Mouse (Mus musculus) liver, embryonic 16.5 days (tissue): ENCODE results near the gene Rbm34. TPM values are rescaled to one million over a fixed set of nuclear protein-coding genes. Genes with fewer than 3 reads are reported as not detected.

Experiments used
- ATAC-seq: fragments of 200-750 bp; cut with Nextera tagmentation; 2 replicates; pipeline ENCODE4 v1.8.0; 2017; ENCODE audit warnings: low read depth, mild to moderate bottlenecking, moderate number of reproducible peaks, moderate library complexity
- H3K27ac ChIP-seq: fragments of 300-500 bp; sonication (generic); 2 replicates; pipeline ENCODE4 v1.5.1; 2014; ENCODE audit warnings: mild to moderate bottlenecking, low read length
- H3K27me3 ChIP-seq: fragments of 300-500 bp; sonication (generic); 2 replicates; pipeline ENCODE4 v1.6.1; 2014; ENCODE audit warnings: low read depth, low read length, mixed read lengths; ENCODE audit not compliant: control insufficient read depth, insufficient read depth
- H3K36me3 ChIP-seq: fragments of 300-500 bp; sonication (generic); 2 replicates; pipeline ENCODE4 v1.6.1; 2014; ENCODE audit warnings: mild to moderate bottlenecking; ENCODE audit not compliant: control insufficient read depth, insufficient read depth
- H3K4me1 ChIP-seq: fragments of 300-500 bp; sonication (generic); 2 replicates; pipeline ENCODE4 v1.6.1; 2014; ENCODE audit warnings: low read depth, low read length, mixed read lengths; ENCODE audit not compliant: control insufficient read depth
- H3K4me2 ChIP-seq: fragments of 300-500 bp; sonication (generic); 2 replicates; pipeline ENCODE4 v1.6.1; 2014; ENCODE audit warnings: low read depth, low read length, mixed read lengths
- H3K4me3 ChIP-seq: fragments of 300-500 bp; sonication (generic); 2 replicates; pipeline ENCODE4 v1.5.1; 2014; ENCODE audit warnings: low read depth, mild to moderate bottlenecking, low read length
- H3K9ac ChIP-seq: fragments of 300-500 bp; sonication (generic); 2 replicates; pipeline ENCODE4 v1.6.1; 2014; ENCODE audit warnings: low read depth, low read length
- H3K9me3 ChIP-seq: fragments of 300-500 bp; sonication (generic); replicated peaks from 2 replicates; pipeline ENCODE4 v1.6.1; 2016; ENCODE audit warnings: low read length; ENCODE audit not compliant: control insufficient read depth
- WGBS: fragments of 180-500 bp; shearing (Covaris S2); extraction: QIAGEN DNeasy Blood & Tissue Kit; methylation state at CpG from one replicate; pipeline ENCODE4 v1.1.7; 2014; ENCODE audit not compliant: insufficient replicate concordance; 5-methylcytosine and 5-hydroxymethylcytosine counted together
- polyA plus RNA-seq: library from polyadenylated mRNA; unstranded; fragments of >200 nt; fragmentation: Nextera tagmentation; extraction: Ambion mirVana; gene quantifications from 2 replicates; pipeline ENCODE4 v1.2.1, GENCODE M21; 2015

Rbm34 gene
- 6.9 and 8.7 TPM in 2 replicates for polyA plus RNA-seq

- Histone ChIP-seq H3K9ac (peak within 1 kb of the TSS; percentile 85), H3K4me1 (peaks cover 16% of the 10 kb centered on the region), H3K4me2 (peak within 1 kb of the TSS; percentile 91), H3K27me3 (no peaks in the 10 kb centered on the region), H3K4me3 (peak within 1 kb of the TSS; percentile 90), H3K27ac (peak within 1 kb of the TSS; percentile 46; the same call in 1 of the 2 replicates), H3K36me3 (no peaks in the 10 kb centered on the region), H3K9me3 (no peaks in the 10 kb centered on the region)
- WGBS: under 1% methylated on average over 50 of the region's 50 CpGs
- peak; percentile 96 for ATAC-seq
Measured at GRCm38 (mm10) chr8:126970579-126971313, at the start of gene Rbm34. TSS of gene Rbm34 (minus strand) at chr8:126971071.

- Histone ChIP-seq H3K4me2 (no peak overlapping the region), H3K27ac (no peak overlapping the region), H3K4me3 (no peak overlapping the region), H3K9me3 (no peaks in the 10 kb centered on the region), H3K4me1 (no peaks in the 10 kb centered on the region), H3K36me3 (no peaks in the 10 kb centered on the region), H3K27me3 (no peaks in the 10 kb centered on the region), H3K9ac (no peak overlapping the region)
- no peak for ATAC-seq
- WGBS: 48% methylated on average over 9 of the region's 9 CpGs
Measured at GRCm38 (mm10) chr8:127011668-127012067, 40.8 kb upstream of the Rbm34 start.

GRCm38 (mm10) chr8:126994506-126994905, 23.6 kb upstream of the Rbm34 start:
- no peak overlapping the region for H3K4me2 ChIP-seq
- ATAC-seq: no peak
- no peaks in the 10 kb centered on the region for H3K27me3 ChIP-seq
- H3K4me3 ChIP-seq: no peak overlapping the region
- no peak overlapping the region for H3K9ac ChIP-seq
- no peaks in the 10 kb centered on the region for H3K9me3 ChIP-seq
- no peaks in the 10 kb centered on the region for H3K4me1 ChIP-seq
- WGBS: 63% methylated on average over 1 of the region's 1 CpGs
- no peak overlapping the region for H3K27ac ChIP-seq
- no peaks in the 10 kb centered on the region for H3K36me3 ChIP-seq

- Histone ChIP-seq H3K9ac (no peak overlapping the region), H3K36me3 (no peaks in the 10 kb centered on the region), H3K4me2 (no peak overlapping the region), H3K9me3 (no peaks in the 10 kb centered on the region), H3K4me1 (no peaks in the 10 kb centered on the region; the same call in 1 of the 2 replicates), H3K4me3 (no peak overlapping the region), H3K27ac (no peak overlapping the region), H3K27me3 (no peaks in the 10 kb centered on the region)
- ATAC-seq: no peak
- 57% methylated on average over 5 of the region's 5 CpGs for WGBS
Measured at GRCm38 (mm10) chr8:126989363-126990153, 18.7 kb upstream of the Rbm34 start.

- no peak overlapping the region for H3K4me3 ChIP-seq
- H3K4me1 ChIP-seq: no peaks in the 10 kb centered on the region; the same call in 1 of the 2 replicates
- no peaks in the 10 kb centered on the region for H3K36me3 ChIP-seq
- no peak overlapping the region for H3K9ac ChIP-seq
- H3K9me3 ChIP-seq: no peaks in the 10 kb centered on the region
- WGBS: 55% methylated on average over 16 of the region's 16 CpGs
- no peaks in the 10 kb centered on the region for H3K27me3 ChIP-seq
- H3K4me2 ChIP-seq: no peak overlapping the region
- ATAC-seq: no peak
- H3K27ac ChIP-seq: no peak overlapping the region
Measured at GRCm38 (mm10) chr8:126988346-126989006, 17.6 kb upstream of the Rbm34 start.

- WGBS: 2% methylated on average over 12 of the region's 12 CpGs
- Histone ChIP-seq H3K4me2 (no peak overlapping the region), H3K4me3 (no peak overlapping the region)
Measured at GRCm38 (mm10) chr8:126986495-126986894, 15.6 kb upstream of the Rbm34 start.

GRCm38 (mm10) chr8:126980046-126980445, 9.2 kb upstream of the Rbm34 start:
- no peak for ATAC-seq
- H3K9ac ChIP-seq: no peak overlapping the region
- no peak overlapping the region for H3K4me2 ChIP-seq
- 41% methylated on average over 5 of the region's 5 CpGs for WGBS
- H3K27ac ChIP-seq: no peak overlapping the region
- H3K4me1 ChIP-seq: 0 out of 2 replicates have a peak, but pooled peaks cover 2% of the 10 kb centered on the region
- H3K9me3 ChIP-seq: no peaks in the 10 kb centered on the region
- H3K36me3 ChIP-seq: no peaks in the 10 kb centered on the region
- H3K27me3 ChIP-seq: peaks cover 5% of the 10 kb centered on the region; the same call in 1 of the 2 replicates
- H3K4me3 ChIP-seq: no peak overlapping the region

More at GRCm38 (mm10) chr8:126986495-126986894, 15.6 kb upstream of the Rbm34 start:
- no peaks in the 10 kb centered on the region for H3K9me3 ChIP-seq
- H3K4me1 ChIP-seq: no peaks in the 10 kb centered on the region; the same call in 1 of the 2 replicates
- no peaks in the 10 kb centered on the region for H3K36me3 ChIP-seq
- H3K27me3 ChIP-seq: no peaks in the 10 kb centered on the region
- H3K9ac ChIP-seq: no peak overlapping the region
- 0 out of 2 replicates have a peak, but pooled peaks have one; percentile 39 for ATAC-seq
- no peak overlapping the region for H3K27ac ChIP-seq

GRCm38 (mm10) chr8:126979091-126979920, 8.4 kb upstream of the Rbm34 start:
- Histone ChIP-seq H3K4me3 (peak overlapping the region; percentile 32; the same call in 1 of the 2 replicates), H3K27ac (no peak overlapping the region), H3K36me3 (no peaks in the 10 kb centered on the region), H3K4me1 (0 out of 2 replicates have a peak, but pooled peaks cover 2% of the 10 kb centered on the region), H3K27me3 (peaks cover 5% of the 10 kb centered on the region; the same call in 1 of the 2 replicates), H3K4me2 (peak overlapping the region; percentile 37; the same call in 1 of the 2 replicates), H3K9ac (no peak overlapping the region), H3K9me3 (no peaks in the 10 kb centered on the region)
- ATAC-seq: no peak
- WGBS: 21% methylated on average over 27 of the region's 27 CpGs
